Mouse (Mus musculus) C2C12 (cell line): ENCODE data around the gene Ldha.

Experiments used
- CEBPB ChIP-seq: IDR thresholded peaks from one replicate; pipeline ENCODE4 v1.6.1; 2011; ENCODE audit warnings: low read depth, mild to moderate bottlenecking, control low read depth, moderate library complexity
- CTCF ChIP-seq: IDR thresholded peaks from one replicate; pipeline ENCODE4 v1.5.1; 2011; ENCODE audit not compliant: control insufficient read depth, insufficient read depth, insufficient read length

DNA sequence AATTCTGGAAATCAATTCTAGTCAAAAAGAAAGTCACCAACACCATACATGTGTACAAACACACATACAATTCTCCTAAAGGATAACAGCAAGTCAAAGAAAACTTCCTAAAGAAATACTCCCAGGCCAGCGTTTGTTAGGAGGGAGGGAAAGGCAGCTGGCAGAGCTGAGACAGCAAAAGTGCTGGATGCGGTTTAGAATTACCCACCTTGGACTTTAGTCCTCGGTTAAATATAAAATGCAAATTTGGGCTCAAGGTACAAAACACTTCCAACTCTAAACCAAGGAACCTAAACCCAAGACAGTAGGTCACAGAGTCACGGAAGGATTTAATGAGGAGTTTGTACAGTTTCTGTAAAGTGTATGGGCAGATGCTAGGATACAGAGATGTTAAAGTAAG lies 47.4 kb upstream of the Ldha start:
- TF ChIP-seq CTCF (no peak), CEBPB (no peak)
